Mouse (Mus musculus) liver, embryonic 12.5 days (tissue): ENCODE measurements at regions not wholly inside any gene's neighbourhood (a gene's known extent, or its start where the extent isn't known, plus 50 kb on each side); places are given as distances from the start of the nearest gene placed in this dataset.

Experiments used
- ATAC-seq: fragments of 200-750 bp; cut with Nextera tagmentation; 2 replicates; pipeline ENCODE4 v1.8.0; 2017; ENCODE audit warnings: moderate number of reproducible peaks, mild to moderate bottlenecking, moderate library complexity
- H3K27ac ChIP-seq: fragments of 300-500 bp; sonication (generic); 2 replicates; pipeline ENCODE4 v1.5.1; 2016; ENCODE audit warnings: mild to moderate bottlenecking
- H3K27me3 ChIP-seq: fragments of 300-500 bp; sonication (generic); replicated peaks from 2 replicates; pipeline ENCODE4 v1.6.1; 2016; ENCODE audit warnings: mild to moderate bottlenecking, moderate library complexity
- H3K36me3 ChIP-seq: fragments of 300-500 bp; sonication (generic); 2 replicates; pipeline ENCODE4 v1.6.1; 2016; ENCODE audit warnings: mild to moderate bottlenecking, moderate library complexity
- H3K4me1 ChIP-seq: fragments of 300-500 bp; sonication (generic); 2 replicates; pipeline ENCODE4 v1.6.1; 2016
- H3K4me2 ChIP-seq: fragments of 300-500 bp; sonication (generic); 2 replicates; pipeline ENCODE4 v1.6.1; 2016; ENCODE audit warnings: mild to moderate bottlenecking, moderate library complexity
- H3K4me3 ChIP-seq: fragments of 300-500 bp; sonication (generic); 2 replicates; pipeline ENCODE4 v1.5.1; 2016; ENCODE audit warnings: mild to moderate bottlenecking, moderate library complexity
- H3K9ac ChIP-seq: fragments of 300-500 bp; sonication (generic); 2 replicates; pipeline ENCODE4 v1.6.1; 2016; ENCODE audit warnings: mild to moderate bottlenecking, moderate library complexity
- H3K9me3 ChIP-seq: fragments of 300-500 bp; sonication (generic); replicated peaks from 2 replicates; pipeline ENCODE4 v1.6.1; 2016; ENCODE audit warnings: mild to moderate bottlenecking, moderate library complexity
- WGBS: fragments of 180-500 bp; shearing (Covaris S2); methylation state at CpG from one replicate; pipeline ENCODE4 v1.1.7; 2016; ENCODE audit not compliant: insufficient replicate concordance; 5-methylcytosine and 5-hydroxymethylcytosine counted together

GRCm38 (mm10) chr12:12683733-12684470 lies 257.8 kb downstream of the Mycn start:
- H3K27ac ChIP-seq, result no peak overlapping the region
- H3K27me3 ChIP-seq, result peaks cover 10% of the 10 kb centered on the region; the same call in 1 of the 2 replicates
- no peaks in the 10 kb centered on the region for H3K9me3 ChIP-seq
- no peak for ATAC-seq
- H3K4me1 ChIP-seq, result no peaks in the 10 kb centered on the region
- H3K9ac ChIP-seq, result no peak overlapping the region
- H3K4me2 ChIP-seq, result no peak overlapping the region
- H3K36me3 ChIP-seq, result no peaks in the 10 kb centered on the region
- WGBS, result 35% methylated on average over 10 of the region's 10 CpGs
- no peak overlapping the region for H3K4me3 ChIP-seq

DNA sequence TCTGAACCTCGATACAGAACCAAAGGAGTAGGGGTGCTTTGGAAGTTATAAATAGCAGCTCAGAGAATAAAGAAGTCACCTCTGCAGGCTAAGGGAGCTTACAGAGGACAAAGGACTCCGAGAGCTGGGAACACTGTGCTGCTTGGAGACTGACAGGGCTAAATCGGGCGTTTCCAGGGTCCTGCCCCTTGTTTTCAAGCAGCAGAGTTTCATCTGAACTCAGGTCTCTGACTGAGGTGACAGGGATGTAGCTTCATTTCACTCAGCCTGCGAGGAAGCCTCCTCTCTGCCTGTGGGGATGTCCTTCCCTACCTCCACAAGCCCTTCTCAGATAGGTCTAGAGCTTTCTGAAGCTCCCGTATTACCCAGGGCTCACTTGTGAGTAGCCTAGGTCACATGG lies 260.6 kb downstream of the Mycn start:
- 47% methylated on average over 6 of the region's 6 CpGs for WGBS
- ATAC-seq, result no peak
- Histone ChIP-seq H3K9ac (no peak overlapping the region), H3K27me3 (peaks cover 10% of the 10 kb centered on the region; the same call in 1 of the 2 replicates), H3K9me3 (no peaks in the 10 kb centered on the region), H3K36me3 (no peaks in the 10 kb centered on the region), H3K27ac (no peak overlapping the region), H3K4me3 (no peak overlapping the region), H3K4me2 (peak overlapping the region; percentile 14; the same call in 1 of the 2 replicates), H3K4me1 (no peaks in the 10 kb centered on the region)

GRCm38 (mm10) chr12:12680371-12680921 lies 261.3 kb downstream of the Mycn start:
- Histone ChIP-seq H3K4me1 (no peaks in the 10 kb centered on the region), H3K27ac (no peak overlapping the region), H3K9me3 (no peaks in the 10 kb centered on the region), H3K4me2 (peak overlapping the region; percentile 14; the same call in 1 of the 2 replicates), H3K27me3 (peaks cover 10% of the 10 kb centered on the region; the same call in 1 of the 2 replicates), H3K9ac (no peak overlapping the region), H3K36me3 (no peaks in the 10 kb centered on the region), H3K4me3 (no peak overlapping the region)
- 34% methylated on average over 14 of the region's 14 CpGs for WGBS
- ATAC-seq, result no peak

DNA sequence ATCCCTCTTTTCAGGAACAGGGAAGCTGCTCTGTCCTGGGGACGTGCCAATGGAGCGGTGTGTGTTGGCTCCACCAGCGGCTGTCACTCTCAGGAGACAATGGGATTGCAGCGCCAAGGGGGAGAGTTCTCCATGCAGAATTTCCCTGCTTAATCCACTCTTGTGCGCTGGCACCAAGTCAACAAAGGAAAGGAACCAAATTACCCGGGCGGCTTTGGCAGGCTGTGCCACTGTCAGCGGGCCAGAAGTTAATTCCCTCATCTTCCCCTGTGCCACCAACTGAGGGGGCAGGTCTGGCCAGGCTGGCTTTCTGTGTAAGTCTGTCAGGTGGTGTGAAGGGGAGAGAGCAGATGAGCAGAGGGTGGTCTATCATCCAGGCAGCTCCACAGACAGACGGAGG lies 265.0 kb downstream of the Mycn start:
- peaks cover 6% of the 10 kb centered on the region; the same call in 1 of the 2 replicates for H3K27me3 ChIP-seq
- no peak overlapping the region for H3K27ac ChIP-seq
- H3K9me3 ChIP-seq, result no peaks in the 10 kb centered on the region
- no peaks in the 10 kb centered on the region for H3K36me3 ChIP-seq
- H3K9ac ChIP-seq, result no peak overlapping the region
- no peak for ATAC-seq
- no peak overlapping the region for H3K4me2 ChIP-seq
- no peak overlapping the region for H3K4me3 ChIP-seq
- no peaks in the 10 kb centered on the region for H3K4me1 ChIP-seq
- WGBS, result 62% methylated on average over 9 of the region's 9 CpGs

DNA sequence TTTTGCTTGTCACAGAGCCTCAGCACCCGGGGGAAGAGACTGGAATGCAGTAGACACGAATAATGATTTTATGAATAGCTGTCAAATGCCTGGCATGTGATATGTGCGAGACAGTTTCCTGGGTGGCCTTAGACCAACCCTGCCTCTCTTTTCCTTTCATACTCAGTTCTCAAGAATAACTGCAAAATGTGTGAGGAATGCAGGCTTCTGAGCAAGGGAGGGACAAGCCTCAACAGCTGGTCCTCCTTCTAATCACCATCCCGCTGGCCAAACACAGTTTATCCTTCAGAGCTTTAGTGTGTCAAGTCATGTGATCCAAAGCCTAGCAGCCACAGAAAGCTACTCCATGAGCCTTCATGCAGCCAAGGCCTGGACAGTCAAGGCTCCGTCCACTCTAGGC lies 271.8 kb downstream of the Mycn start:
- no peak overlapping the region for H3K9ac ChIP-seq
- 64% methylated on average over 5 of the region's 5 CpGs for WGBS

GRCm38 (mm10) chr12:12668919-12669318 lies 272.8 kb downstream of the Mycn start:
- no peak for ATAC-seq
- H3K27ac ChIP-seq, result no peak overlapping the region

More for the DNA sequence above, 271.8 kb downstream of the Mycn start:
- H3K4me3 ChIP-seq, result no peak overlapping the region
- H3K36me3 ChIP-seq, result no peaks in the 10 kb centered on the region
- ATAC-seq, result no peak
- H3K9me3 ChIP-seq, result no peaks in the 10 kb centered on the region
- no peak overlapping the region for H3K4me2 ChIP-seq
- no peaks in the 10 kb centered on the region for H3K4me1 ChIP-seq
- no peak overlapping the region for H3K27ac ChIP-seq
- no peaks in the 10 kb centered on the region for H3K27me3 ChIP-seq

GRCm38 (mm10) chr12:12655611-12656010 lies 286.1 kb downstream of the Mycn start:
- Histone ChIP-seq H3K9me3 (no peaks in the 10 kb centered on the region; the same call in 1 of the 2 replicates), H3K36me3 (no peaks in the 10 kb centered on the region), H3K27me3 (no peaks in the 10 kb centered on the region), H3K4me3 (no peak overlapping the region), H3K4me1 (no peaks in the 10 kb centered on the region), H3K27ac (no peak overlapping the region), H3K4me2 (no peak overlapping the region), H3K9ac (no peak overlapping the region)
- ATAC-seq, result no peak
- 71% methylated on average over 8 of the region's 8 CpGs for WGBS

More at GRCm38 (mm10) chr12:12668919-12669318, 272.8 kb downstream of the Mycn start:
- Histone ChIP-seq H3K27me3 (no peaks in the 10 kb centered on the region), H3K9me3 (no peaks in the 10 kb centered on the region), H3K4me1 (no peaks in the 10 kb centered on the region), H3K36me3 (no peaks in the 10 kb centered on the region), H3K4me2 (no peak overlapping the region), H3K9ac (no peak overlapping the region), H3K4me3 (no peak overlapping the region)
- 72% methylated on average over 4 of the region's 4 CpGs for WGBS

GRCm38 (mm10) chr12:12655184-12655583 lies 286.5 kb downstream of the Mycn start:
- WGBS, result 67% methylated on average over 10 of the region's 10 CpGs
- no peaks in the 10 kb centered on the region for H3K27me3 ChIP-seq
- no peak overlapping the region for H3K4me3 ChIP-seq
- H3K9me3 ChIP-seq, result no peaks in the 10 kb centered on the region; the same call in 1 of the 2 replicates
- no peak for ATAC-seq
- H3K27ac ChIP-seq, result no peak overlapping the region
- no peaks in the 10 kb centered on the region for H3K4me1 ChIP-seq
- no peak overlapping the region for H3K4me2 ChIP-seq
- no peak overlapping the region for H3K9ac ChIP-seq
- no peaks in the 10 kb centered on the region for H3K36me3 ChIP-seq

DNA sequence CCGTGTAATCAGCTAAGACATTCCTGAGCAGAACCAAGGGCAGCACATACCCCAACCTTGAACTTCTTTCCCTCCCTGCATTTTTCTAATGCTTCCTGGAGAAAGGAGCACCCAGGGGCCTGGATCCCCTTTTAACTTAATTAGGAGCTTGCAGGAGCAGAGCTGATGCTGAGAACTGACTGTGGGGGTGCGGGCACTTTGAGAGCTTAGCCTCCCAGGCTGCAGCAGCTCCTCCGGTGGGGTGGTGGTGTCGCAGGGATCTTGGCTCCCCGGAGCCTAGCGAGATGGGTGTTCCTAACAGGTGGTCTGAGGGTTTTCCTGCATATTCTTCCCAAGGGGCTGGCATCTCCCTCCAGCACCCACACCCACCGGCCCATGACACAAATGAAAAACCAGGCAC lies 289.4 kb downstream of the Mycn start:
- no peaks in the 10 kb centered on the region for H3K27me3 ChIP-seq
- 65% methylated on average over 7 of the region's 7 CpGs for WGBS

GRCm38 (mm10) chr12:12650309-12650708 lies 291.4 kb downstream of the Mycn start:
- Histone ChIP-seq H3K36me3 (no peaks in the 10 kb centered on the region), H3K9me3 (no peaks in the 10 kb centered on the region), H3K27me3 (no peaks in the 10 kb centered on the region), H3K4me2 (no peak overlapping the region), H3K9ac (no peak overlapping the region), H3K4me1 (no peaks in the 10 kb centered on the region), H3K4me3 (no peak overlapping the region), H3K27ac (no peak overlapping the region)
- ATAC-seq, result no peak
- 52% methylated on average over 1 of the region's 1 CpGs for WGBS

More for the DNA sequence above, 289.4 kb downstream of the Mycn start:
- no peaks in the 10 kb centered on the region for H3K4me1 ChIP-seq
- H3K9ac ChIP-seq, result no peak overlapping the region
- no peaks in the 10 kb centered on the region for H3K9me3 ChIP-seq
- H3K4me3 ChIP-seq, result no peak overlapping the region
- H3K27ac ChIP-seq, result no peak overlapping the region
- H3K4me2 ChIP-seq, result no peak overlapping the region
- H3K36me3 ChIP-seq, result no peaks in the 10 kb centered on the region
- no peak for ATAC-seq

- WGBS, result 71% methylated on average over 6 of the region's 6 CpGs
- no peaks in the 10 kb centered on the region for H3K4me1 ChIP-seq
- H3K4me3 ChIP-seq, result no peak overlapping the region
- no peak overlapping the region for H3K9ac ChIP-seq
- no peak overlapping the region for H3K27ac ChIP-seq
- no peaks in the 10 kb centered on the region for H3K9me3 ChIP-seq
- no peaks in the 10 kb centered on the region for H3K36me3 ChIP-seq
- no peaks in the 10 kb centered on the region for H3K27me3 ChIP-seq
- no peak for ATAC-seq
- H3K4me2 ChIP-seq, result no peak overlapping the region
Measured at GRCm38 (mm10) chr12:12647467-12647866, 294.2 kb downstream of the Mycn start.

DNA sequence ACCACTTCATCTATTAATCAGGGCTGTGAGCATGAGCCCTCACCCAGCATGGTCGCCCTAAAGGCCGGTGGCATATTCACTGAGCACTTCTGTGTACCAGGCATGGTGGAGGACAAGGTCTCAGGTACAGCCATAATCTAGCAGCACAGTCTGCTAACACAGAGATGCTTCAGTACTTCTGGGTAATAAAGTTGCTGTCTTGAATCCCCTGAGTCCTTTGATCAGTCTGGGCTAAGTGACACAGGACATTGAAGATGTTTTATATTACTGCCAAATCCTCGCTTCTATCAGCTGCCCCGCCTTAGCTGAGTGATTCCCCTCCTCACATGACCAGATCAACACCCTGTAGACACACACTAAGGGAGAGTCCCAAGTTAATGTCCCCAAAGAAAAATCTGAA lies 296.5 kb downstream of the Mycn start:
- Histone ChIP-seq H3K27ac (no peak overlapping the region), H3K4me1 (no peaks in the 10 kb centered on the region), H3K9me3 (no peaks in the 10 kb centered on the region), H3K27me3 (no peaks in the 10 kb centered on the region), H3K4me3 (no peak overlapping the region), H3K4me2 (no peak overlapping the region), H3K9ac (no peak overlapping the region), H3K36me3 (no peaks in the 10 kb centered on the region)
- ATAC-seq, result no peak
- 65% methylated on average over 4 of the region's 4 CpGs for WGBS
